Mouse (Mus musculus): ENCODE data around the gene Gm5640.
"Not testable (repeated sequence)": the region's sequence is repeated elsewhere in the genome, so short reads cannot be mapped to it uniquely, and the experiment has no call there.

The Gm5640 gene

DNA sequence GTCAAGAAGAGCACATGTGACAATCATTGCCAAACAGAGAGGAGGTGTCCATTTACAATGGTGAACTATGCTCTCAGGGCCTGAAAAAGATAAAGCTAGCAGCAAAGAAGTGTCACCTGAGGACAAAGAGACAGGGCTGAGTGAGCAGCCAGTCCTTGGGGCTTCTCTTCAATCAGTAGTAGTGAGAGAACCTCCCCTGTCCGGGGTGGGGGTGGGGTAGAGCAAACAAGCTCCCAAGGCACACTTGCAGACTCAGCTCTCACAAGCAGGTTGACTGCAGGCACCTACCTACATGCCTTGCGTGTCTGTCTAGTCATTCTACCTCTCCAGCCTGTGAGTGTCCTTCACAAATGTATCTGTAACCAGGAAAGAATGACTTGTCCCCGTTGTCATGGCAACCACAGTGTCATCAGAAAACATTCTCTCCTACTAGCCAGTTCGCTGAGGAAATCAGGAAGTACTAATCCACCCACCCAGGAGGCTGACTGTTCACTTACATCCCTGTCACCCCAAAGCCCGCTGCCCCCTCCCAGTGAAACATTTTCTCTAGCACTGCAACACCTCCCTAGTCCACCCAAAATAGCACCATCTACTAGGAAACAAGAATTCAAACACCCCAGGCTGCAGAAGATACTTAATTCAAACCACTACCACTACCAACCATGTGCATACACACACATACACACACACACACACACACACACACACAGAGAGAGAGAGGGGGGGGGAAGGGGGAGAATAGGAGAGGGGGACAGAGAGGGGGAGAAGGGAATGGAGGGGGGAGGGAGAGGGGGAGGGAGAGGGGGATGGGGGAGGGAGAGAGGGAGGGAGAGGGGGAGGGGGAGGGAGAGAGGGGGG lies at the start of gene Gm5640:
Gm5640 (minus strand) TSS at position 170 of the 858 bp plus-strand sequence.
- DNase-seq (ENCODE audit: low spot score in 2 of 2): not testable (repeated sequence)

DNA sequence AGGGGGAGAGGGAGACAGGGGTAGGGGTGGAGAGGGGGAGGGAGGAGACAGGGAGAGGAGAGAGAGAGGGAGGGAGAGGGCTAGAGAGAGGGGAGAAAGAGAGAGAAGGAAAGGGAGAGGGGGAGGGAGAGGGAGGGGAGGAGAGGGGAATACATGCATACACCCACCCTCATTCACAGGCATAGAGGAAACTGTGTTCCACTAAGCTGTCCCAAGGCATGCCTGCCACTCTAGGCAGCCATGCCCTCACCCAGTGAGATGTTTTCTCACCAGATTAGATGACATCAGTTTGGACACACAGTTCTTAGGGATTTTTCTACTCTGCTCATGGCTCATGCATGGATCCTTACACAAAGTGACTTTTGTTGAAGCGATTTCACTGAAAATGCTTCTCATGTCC lies 958 bp upstream of the Gm5640 start:
- DNase-seq (ENCODE audit: low spot score in 2 of 2): not testable (repeated sequence)

DNA sequence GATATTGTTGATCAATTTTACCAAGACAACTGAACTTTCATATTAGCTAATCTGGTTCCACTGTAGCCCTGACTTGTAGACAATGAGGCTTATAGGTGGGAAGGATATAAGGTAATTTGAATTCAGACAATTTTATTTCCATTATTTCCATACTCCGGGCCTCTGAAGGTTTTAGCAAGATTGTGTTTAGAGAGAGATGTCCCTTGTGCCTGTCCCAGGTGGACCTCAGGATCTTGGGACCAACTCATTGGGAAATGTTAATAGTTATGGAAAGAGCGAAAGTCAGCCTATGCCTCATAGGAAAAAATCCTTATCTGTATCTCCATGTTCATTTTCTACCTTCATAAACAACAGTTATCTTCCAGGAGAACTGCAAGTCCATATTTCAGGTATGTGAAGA lies 53.1 kb downstream of the Gm5640 start, which contains the start of gene Olfr1325:
Olfr1325 (plus strand) TSS at position 301 of the 400 bp plus-strand sequence.
- no peak for DNase-seq (ENCODE audit: low spot score in 2 of 2)

Data from cerebellum, postnatal 4 days (tissue).